Mouse (Mus musculus): ENCODE measurements at regions not wholly inside any gene's neighbourhood (a gene's known extent, or its start where the extent isn't known, plus 50 kb on each side); places are given as distances from the start of the nearest gene placed in this dataset.

- no peak for TF ChIP-seq CTCF (IDR thresholded peaks at IDR 0.05; ENCODE audit: insufficient read depth, low read length)
- no peak for TF ChIP-seq POLR2A (IDR thresholded peaks at IDR 0.05; ENCODE audit: borderline replicate concordance, extremely low read depth, low read depth, low read length)
These were observed 257.8 kb upstream of the Nr5a2 start for GRCm38 (mm10) chr1:137218096-137218495.

All from lung, adult 2 months (tissue).